Mouse (Mus musculus): ENCODE data around the gene Noc2l. TPM values are rescaled to one million over a fixed set of nuclear protein-coding genes. Genes with fewer than 3 reads are reported as not detected.

Noc2l gene
- polyA plus RNA-seq, 1 experiment from 2014 or later = 70.2 TPM

GRCm38 (mm10) chr4:156213134-156213533 is 22.7 kb upstream of the Noc2l start:
- ATAC-seq (ENCODE audit: low FRiP score, low TSS enrichment) = no peak
- 91% methylated on average over 13 of the region's 13 CpGs for WGBS
- Histone ChIP-seq H3K9ac (replicated peaks; ENCODE audit: low read length) (no peak overlapping the region), H3K27ac (ENCODE audit: low read length) (no peak overlapping the region), H3K27me3 (ENCODE audit: insufficient read depth, low read length) (no peaks in the 10 kb centered on the region), H3K4me1 (ENCODE audit: insufficient read depth, low read length) (no peaks in the 10 kb centered on the region), H3K4me2 (replicated peaks; ENCODE audit: low read depth, low read length) (no peak overlapping the region), H3K36me3 (ENCODE audit: insufficient read depth, low read length) (no peaks in the 10 kb centered on the region; the same call in 1 of the 2 replicates), H3K4me3 (ENCODE audit: low read length) (no peak overlapping the region), H3K9me3 (ENCODE audit: low read length) (peaks cover 4% of the 10 kb centered on the region; the same call in 1 of the 2 replicates)

- H3K27me3 ChIP-seq (ENCODE audit: insufficient read depth, low read length) = no peaks in the 10 kb centered on the region
- H3K4me3 ChIP-seq (ENCODE audit: low read length) = no peak within 1 kb of the TSS
- no peak within 1 kb of the TSS for H3K27ac ChIP-seq (ENCODE audit: low read length)
- H3K4me2 ChIP-seq (replicated peaks; ENCODE audit: low read depth, low read length) = no peak within 1 kb of the TSS
- WGBS = 72% methylated on average over 4 of the region's 4 CpGs
- no peak for ATAC-seq (ENCODE audit: low FRiP score, low TSS enrichment)
- no peaks in the 10 kb centered on the region for H3K36me3 ChIP-seq (ENCODE audit: insufficient read depth, low read length)
- H3K4me1 ChIP-seq (ENCODE audit: insufficient read depth, low read length) = no peaks in the 10 kb centered on the region
- no peak within 1 kb of the TSS for H3K9ac ChIP-seq (replicated peaks; ENCODE audit: low read length)
- no peaks in the 10 kb centered on the region for H3K9me3 ChIP-seq (ENCODE audit: low read length)
Measured at GRCm38 (mm10) chr4:156215649-156216048, 20.2 kb upstream of the Noc2l start, which contains the start of gene Perm1. Gene Perm1 (plus strand): TSS chr4:156215868.

- Histone ChIP-seq H3K9ac (replicated peaks; ENCODE audit: low read length) (no peak overlapping the region), H3K4me2 (replicated peaks; ENCODE audit: low read depth, low read length) (no peak overlapping the region), H3K4me1 (ENCODE audit: insufficient read depth, low read length) (no peaks in the 10 kb centered on the region), H3K27me3 (ENCODE audit: insufficient read depth, low read length) (no peaks in the 10 kb centered on the region), H3K27ac (ENCODE audit: low read length) (no peak overlapping the region), H3K9me3 (ENCODE audit: low read length) (no peaks in the 10 kb centered on the region), H3K36me3 (ENCODE audit: insufficient read depth, low read length) (no peaks in the 10 kb centered on the region), H3K4me3 (ENCODE audit: low read length) (no peak overlapping the region)
- WGBS = 86% methylated on average over 2 of the region's 2 CpGs
- ATAC-seq (ENCODE audit: low FRiP score, low TSS enrichment) = no peak
Measured at GRCm38 (mm10) chr4:156216196-156216595, 19.6 kb upstream of the Noc2l start.

- WGBS = 79% methylated on average over 16 of the region's 16 CpGs
- no peak overlapping the region for H3K9ac ChIP-seq (replicated peaks; ENCODE audit: low read length)
- H3K27me3 ChIP-seq (ENCODE audit: insufficient read depth, low read length) = no peaks in the 10 kb centered on the region
- no peak overlapping the region for H3K27ac ChIP-seq (ENCODE audit: low read length)
- no peaks in the 10 kb centered on the region for H3K36me3 ChIP-seq (ENCODE audit: insufficient read depth, low read length)
- ATAC-seq (ENCODE audit: low FRiP score, low TSS enrichment) = no peak
- no peaks in the 10 kb centered on the region for H3K9me3 ChIP-seq (ENCODE audit: low read length)
- H3K4me3 ChIP-seq (ENCODE audit: low read length) = no peak overlapping the region
- no peaks in the 10 kb centered on the region for H3K4me1 ChIP-seq (ENCODE audit: insufficient read depth, low read length)
- no peak overlapping the region for H3K4me2 ChIP-seq (replicated peaks; ENCODE audit: low read depth, low read length)
Measured at GRCm38 (mm10) chr4:156217022-156217669, 18.7 kb upstream of the Noc2l start.

- no peak for ATAC-seq (ENCODE audit: low FRiP score, low TSS enrichment)
- no peaks in the 10 kb centered on the region for H3K9me3 ChIP-seq (ENCODE audit: low read length)
- 77% methylated on average over 16 of the region's 16 CpGs for WGBS
Measured at GRCm38 (mm10) chr4:156217838-156218237, 18.0 kb upstream of the Noc2l start.

GRCm38 (mm10) chr4:156219936-156220335 is 15.9 kb upstream of the Noc2l start:
- ATAC-seq (ENCODE audit: low FRiP score, low TSS enrichment) = no peak
- Histone ChIP-seq H3K27ac (ENCODE audit: low read length) (no peak overlapping the region), H3K4me2 (replicated peaks; ENCODE audit: low read depth, low read length) (no peak overlapping the region), H3K36me3 (ENCODE audit: insufficient read depth, low read length) (no peaks in the 10 kb centered on the region), H3K27me3 (ENCODE audit: insufficient read depth, low read length) (no peaks in the 10 kb centered on the region), H3K9me3 (ENCODE audit: low read length) (no peaks in the 10 kb centered on the region), H3K9ac (replicated peaks; ENCODE audit: low read length) (no peak overlapping the region), H3K4me3 (ENCODE audit: low read length) (no peak overlapping the region), H3K4me1 (ENCODE audit: insufficient read depth, low read length) (no peaks in the 10 kb centered on the region)
- 88% methylated on average over 11 of the region's 11 CpGs for WGBS

More at GRCm38 (mm10) chr4:156217838-156218237, 18.0 kb upstream of the Noc2l start:
- no peak overlapping the region for H3K9ac ChIP-seq (replicated peaks; ENCODE audit: low read length)
- no peak overlapping the region for H3K4me2 ChIP-seq (replicated peaks; ENCODE audit: low read depth, low read length)
- no peak overlapping the region for H3K4me3 ChIP-seq (ENCODE audit: low read length)
- H3K27me3 ChIP-seq (ENCODE audit: insufficient read depth, low read length) = no peaks in the 10 kb centered on the region
- no peaks in the 10 kb centered on the region for H3K4me1 ChIP-seq (ENCODE audit: insufficient read depth, low read length)
- no peaks in the 10 kb centered on the region for H3K36me3 ChIP-seq (ENCODE audit: insufficient read depth, low read length)
- no peak overlapping the region for H3K27ac ChIP-seq (ENCODE audit: low read length)

- H3K4me3 ChIP-seq (ENCODE audit: low read length) = no peak overlapping the region
- 91% methylated on average over 2 of the region's 2 CpGs for WGBS
- H3K9ac ChIP-seq (replicated peaks; ENCODE audit: low read length) = no peak overlapping the region
- no peak overlapping the region for H3K27ac ChIP-seq (ENCODE audit: low read length)
- H3K4me2 ChIP-seq (replicated peaks; ENCODE audit: low read depth, low read length) = no peak overlapping the region
- no peaks in the 10 kb centered on the region for H3K27me3 ChIP-seq (ENCODE audit: insufficient read depth, low read length)
- no peak for ATAC-seq (ENCODE audit: low FRiP score, low TSS enrichment)
- H3K36me3 ChIP-seq (ENCODE audit: insufficient read depth, low read length) = peaks cover 3% of the 10 kb centered on the region
- H3K4me1 ChIP-seq (ENCODE audit: insufficient read depth, low read length) = peaks cover 5% of the 10 kb centered on the region
- H3K9me3 ChIP-seq (ENCODE audit: low read length) = no peaks in the 10 kb centered on the region
Measured at GRCm38 (mm10) chr4:156224276-156224675, 11.5 kb upstream of the Noc2l start.

GRCm38 (mm10) chr4:156227752-156228392 is 7.9 kb upstream of the Noc2l start:
- Histone ChIP-seq H3K4me3 (ENCODE audit: low read length) (no peak overlapping the region), H3K4me2 (replicated peaks; ENCODE audit: low read depth, low read length) (peak overlapping the region; percentile 7), H3K36me3 (ENCODE audit: insufficient read depth, low read length) (peaks cover 39% of the 10 kb centered on the region), H3K27me3 (ENCODE audit: insufficient read depth, low read length) (no peaks in the 10 kb centered on the region), H3K4me1 (ENCODE audit: insufficient read depth, low read length) (peaks cover 5% of the 10 kb centered on the region), H3K9me3 (ENCODE audit: low read length) (no peaks in the 10 kb centered on the region), H3K27ac (ENCODE audit: low read length) (no peak overlapping the region), H3K9ac (replicated peaks; ENCODE audit: low read length) (no peak overlapping the region)
- 37% methylated on average over 18 of the region's 18 CpGs for WGBS
- 0 out of 2 replicates have a peak, but pooled peaks have one; percentile 17 for ATAC-seq (ENCODE audit: low FRiP score, low TSS enrichment)

GRCm38 (mm10) chr4:156228393-156229024 is 7.3 kb upstream of the Noc2l start:
- Histone ChIP-seq H3K4me1 (ENCODE audit: insufficient read depth, low read length) (peaks cover 7% of the 10 kb centered on the region), H3K9me3 (ENCODE audit: low read length) (no peaks in the 10 kb centered on the region), H3K36me3 (ENCODE audit: insufficient read depth, low read length) (peaks cover 39% of the 10 kb centered on the region), H3K4me3 (ENCODE audit: low read length) (no peak overlapping the region), H3K4me2 (replicated peaks; ENCODE audit: low read depth, low read length) (peak overlapping the region; percentile 7), H3K27me3 (ENCODE audit: insufficient read depth, low read length) (no peaks in the 10 kb centered on the region), H3K9ac (replicated peaks; ENCODE audit: low read length) (no peak overlapping the region), H3K27ac (ENCODE audit: low read length) (no peak overlapping the region)
- WGBS = 26% methylated on average over 12 of the region's 12 CpGs
- ATAC-seq (ENCODE audit: low FRiP score, low TSS enrichment) = peak; percentile 62

All from kidney, embryonic 16.5 days (tissue).